In genomic region chr16:91045511-91045910, GRCm38 (mm10) we compare ENCODE assay signal across 8 mouse cellular contexts. TPM values are rescaled to one million over a fixed set of nuclear protein-coding genes. Genes with fewer than 3 reads are reported as not detected.
DNase-seq lines count a peak whose midpoint lies in the region; ATAC-seq and TF ChIP-seq lines count a peak whose summit lies in the region.

No protein-coding gene starts in this region.

- no peak for ATAC-seq in cerebellum, adult (ENCODE audit: insufficient number of reproducible peaks, low FRiP score, low TSS enrichment)

- H3K27ac ChIP-seq in ES-E14 (ENCODE audit: insufficient read depth, low read depth, low read length, poor library complexity, severe bottlenecking), result no peak overlapping the region

- peaks cover 4% of the 10 kb centered on the region; the same call in 1 of the 2 replicates for H3K36me3 ChIP-seq in ES-E14 (ENCODE audit: control insufficient read depth, insufficient read depth, low read length, poor library complexity, severe bottlenecking)

- no peaks in the 10 kb centered on the region for H3K9me3 ChIP-seq in ES-E14 (ENCODE audit: control insufficient read depth, insufficient read depth, low read depth, low read length)

- DNase-seq in cerebellum, adult 11 months, result peak; percentile 53
- peak; percentile 87 for DNase-seq in ES-E14 (ENCODE audit: low read depth, low spot score)
- DNase-seq in cerebellum, adult 8-10 months, result peak; percentile 60
- peak; percentile 25 to 42 for DNase-seq in gastrocnemius, postnatal 36 days
- DNase-seq in kidney, postnatal 4 days, result peak; percentile 71
- peak; percentile 71 for DNase-seq in lung, postnatal 36 days
- peak; percentile 37 to 75 for DNase-seq in spleen, postnatal 10 days (ENCODE audit: low spot score in 2 of 2)

- H3K9ac ChIP-seq in ES-E14 (ENCODE audit: insufficient read depth, low read depth, low read length, poor library complexity, severe bottlenecking), result no peak overlapping the region

- peaks cover 2 to 3% of the 10 kb centered on the region in 2 experiments; a peak in 1 of 4 replicates for H3K4me1 ChIP-seq in ES-E14 (ENCODE audit: control insufficient read depth in 2 of 2, insufficient read depth in 2 of 2, low read length in 2 of 2, poor library complexity in 1 of 2)

- no peak overlapping the region for H3K4me3 ChIP-seq in ES-E14 (ENCODE audit: insufficient read depth in 1 of 2, low read depth in 1 of 2, low read length in 2 of 2, poor library complexity in 1 of 2, severe bottlenecking in 1 of 2)

- intact Hi-C loops in gastrocnemius, postnatal 36 days (cut with DNase I), result no loop called here

- in situ Hi-C loops in ES-E14 (cut with MboI; ENCODE audit: low sequenced_read_pairs in 2 of 2, unreplicated experiment in 2 of 2), result no loop called here

TF ChIP-seq in ES-E14, 5 proteins besides CTCF, POLR2A, EP300 and RAD21:
- no peak for TF ChIP-seq HCFC1 (IDR thresholded peaks at IDR 0.05; ENCODE audit: borderline replicate concordance, insufficient read depth, low read length)
- TF ChIP-seq MAFK (IDR thresholded peaks at IDR 0.05; ENCODE audit: insufficient read depth, low read depth, low read length), result no peak
- TF ChIP-seq ZC3H11A (IDR thresholded peaks at IDR 0.05; ENCODE audit: borderline replicate concordance, low read depth, low read length), result no peak
- TF ChIP-seq CHD2 (IDR thresholded peaks at IDR 0.05; ENCODE audit: low read depth, low read length), result no peak
- TF ChIP-seq ZNF384 (IDR thresholded peaks at IDR 0.05; ENCODE audit: low read depth, low read length), result no peak

RNA-seq across cellular contexts. Expression of gene Paxbp1, which starts 1.2 kb away (rescaled TPM):
- 54.7 and 57.9 TPM in 2 replicates for total RNA-seq in ES-E14 (2012; rRNA removed)
- total RNA-seq in gastrocnemius, postnatal 36 days (2021), result 10 to 100 TPM in 1 of 2 experiments, 1 to 10 TPM in 1; 8.5 to 11.5 TPM

RNA-seq across cellular contexts. Expression of gene Synj1, which starts 34.4 kb away (rescaled TPM):
- total RNA-seq in ES-E14 (2012; rRNA removed), result 8.0 and 8.9 TPM in 2 replicates
- total RNA-seq in gastrocnemius, postnatal 36 days (2021), result 10 to 100 TPM; 11.2 to 11.5 TPM

RNA-seq across cellular contexts. Expression of gene 4932438H23Rik, which starts 49.4 kb away (rescaled TPM):
- total RNA-seq in ES-E14 (2012; rRNA removed), result 0.36 TPM in 1 of 2 replicates, not detected in the other
- under 1 TPM; 0.32 to 0.74 TPM for total RNA-seq in gastrocnemius, postnatal 36 days (2021)

Comparison
In these comparisons a context has a peak if more than half of its experiments do, and no peak if none do; other contexts are left out.
1. DNase-seq: peak in every context shown above with its lines; median percentile 87 in ES-E14; 71 in kidney, postnatal 4 days; 71 in lung, postnatal 36 days; 60 in cerebellum, adult 8-10 months; 56 in spleen, postnatal 10 days; 53 in cerebellum, adult 11 months; 34 in gastrocnemius, postnatal 36 days.